Mouse (Mus musculus) MEL (cell line): ENCODE measurements around the gene Irgm2.

Experiments used
- CTCF ChIP-seq, 3 experiments: IDR thresholded peaks in 2 of 3; conservative IDR thresholded peaks in 1 of 3; 2 replicates each; pipeline ENCODE4 v1.5.1; 2011 to 2012; ENCODE audit warnings: low read length in 3 of 3, low read depth in 2 of 3, mild to moderate bottlenecking in 2 of 3, improper control_type of control experiment in 1 of 3, inconsistent platforms in 1 of 3, mixed read lengths in 1 of 3, moderate library complexity in 1 of 3; ENCODE audit not compliant: control insufficient read depth in 1 of 3, insufficient read depth in 1 of 3, poor library complexity in 1 of 3, severe bottlenecking in 1 of 3
- EP300 ChIP-seq, 2 experiments: IDR thresholded peaks; 2 replicates each; pipeline ENCODE4 v1.6.1; 2011; ENCODE audit warnings: improper control_type of control experiment in 2 of 2, low read length in 2 of 2, low read depth in 1 of 2, mild to moderate bottlenecking in 1 of 2
- GABPA ChIP-seq: IDR thresholded peaks from 2 replicates; pipeline ENCODE4 v1.6.1; 2012; ENCODE audit warnings: low read depth, mild to moderate bottlenecking, inconsistent platforms, low read length, improper control_type of control experiment, moderate library complexity
- MAFK ChIP-seq: IDR thresholded peaks from 2 replicates; pipeline ENCODE4 v1.6.1; 2011; ENCODE audit warnings: low read depth, mild to moderate bottlenecking, low read length, improper control_type of control experiment, borderline replicate concordance
- MAX ChIP-seq: IDR thresholded peaks from 2 replicates; pipeline ENCODE4 v1.6.1; 2011; ENCODE audit warnings: low read length, improper control_type of control experiment
- MAZ ChIP-seq: IDR thresholded peaks from 2 replicates; pipeline ENCODE4 v1.6.1; 2012; ENCODE audit warnings: low read depth, mild to moderate bottlenecking, inconsistent platforms, low read length, improper control_type of control experiment
- MEF2A ChIP-seq: IDR thresholded peaks from 2 replicates; pipeline ENCODE4 v1.6.1; 2014; ENCODE audit warnings: low read depth, mild to moderate bottlenecking, inconsistent platforms, low read length, improper control_type of control experiment; ENCODE audit not compliant: poor library complexity, insufficient replicate concordance, severe bottlenecking; ENCODE audit errors: extremely low read depth
- POLR2A ChIP-seq, 2 experiments: IDR thresholded peaks; 2 replicates each; pipeline ENCODE4 v1.6.1; 2011 to 2012; ENCODE audit warnings: low read length in 2 of 2, mild to moderate bottlenecking in 2 of 2, control low read depth in 1 of 2, improper control_type of control experiment in 1 of 2, low read depth in 1 of 2, moderate library complexity in 1 of 2; ENCODE audit not compliant: control insufficient read depth in 1 of 2, insufficient read depth in 1 of 2, poor library complexity in 1 of 2
- POLR2AphosphoS5 ChIP-seq: IDR thresholded peaks from 2 replicates; pipeline ENCODE4 v1.6.1; 2012; ENCODE audit warnings: low read depth, borderline replicate concordance, mild to moderate bottlenecking, inconsistent platforms, low read length, moderate library complexity, mixed read lengths
- TAL1 ChIP-seq: IDR thresholded peaks from 2 replicates; pipeline ENCODE4 v1.6.1; 2012; ENCODE audit warnings: mild to moderate bottlenecking, inconsistent platforms, low read length, moderate library complexity, mixed read lengths
- TCF12 ChIP-seq: IDR thresholded peaks from 2 replicates; pipeline ENCODE4 v1.6.1; 2014; ENCODE audit warnings: low read depth, mild to moderate bottlenecking, inconsistent platforms, low read length, improper control_type of control experiment, moderate library complexity
- USF1 ChIP-seq: IDR thresholded peaks from 2 replicates; pipeline ENCODE4 v1.6.1; 2014; ENCODE audit warnings: low read depth, mild to moderate bottlenecking, inconsistent platforms, low read length, improper control_type of control experiment, moderate library complexity
- ZC3H11A ChIP-seq: IDR thresholded peaks from 2 replicates; pipeline ENCODE4 v1.6.1; 2012; ENCODE audit warnings: low read depth, mild to moderate bottlenecking, inconsistent platforms, low read length, improper control_type of control experiment
- ZKSCAN1 ChIP-seq: IDR thresholded peaks from 2 replicates; pipeline ENCODE4 v1.6.1; 2012; ENCODE audit warnings: low read depth, mild to moderate bottlenecking, inconsistent platforms, low read length, improper control_type of control experiment, moderate library complexity

GRCm38 (mm10) chr11:58216823-58217222 lies 17.4 kb downstream of the Irgm2 start:
- no peak for TF ChIP-seq ZKSCAN1
- no peak for TF ChIP-seq POLR2A (IDR thresholded peaks at IDR 0.05; ENCODE audit: control insufficient read depth in 1 of 2, insufficient read depth in 1 of 2, low read depth in 1 of 2, low read length in 2 of 2, poor library complexity in 1 of 2)
- no peak; a peak in 1 of 4 replicates for TF ChIP-seq EP300 (IDR thresholded peaks at IDR 0.05; ENCODE audit: low read depth in 1 of 2, low read length in 2 of 2)
- TF ChIP-seq CTCF (IDR thresholded peaks at IDR 0.05 in 2 of 3, conservative IDR thresholded peaks at IDR 0.05 in 1 of 3; ENCODE audit: control insufficient read depth in 1 of 3, insufficient read depth in 1 of 3, low read depth in 2 of 3, low read length in 3 of 3, poor library complexity in 1 of 3, severe bottlenecking in 1 of 3) = no peak
- TF ChIP-seq TCF12 = peak; percentile 22; the same call in 1 of the 2 replicates
- no peak for TF ChIP-seq MAX
- no peak for TF ChIP-seq GABPA
- no peak for TF ChIP-seq MAFK
- no peak for TF ChIP-seq MEF2A
- TF ChIP-seq USF1 = no peak
- no peak for TF ChIP-seq TAL1
- TF ChIP-seq ZC3H11A = no peak
- no peak for TF ChIP-seq POLR2AphosphoS5
- TF ChIP-seq MAZ = no peak
